Mouse (Mus musculus) embryo, embryonic 11 days (tissue): ENCODE data around the gene Rwdd2b.

Source experiments
- DNase-seq: peaks from one replicate; pipeline ENCODE4 v3.0.0-alpha.2; 2015

Gene Rwdd2b

GRCm38 (mm10) chr16:87405001-87405400, 35.4 kb downstream of the Rwdd2b start:
- DNase-seq = peak; percentile 20

- peak; percentile 81 for DNase-seq
Measured at GRCm38 (mm10) chr16:87393813-87394548, 46.4 kb downstream of the Rwdd2b start.

- DNase-seq = no peak
Measured at GRCm38 (mm10) chr16:87387444-87387977, 52.9 kb downstream of the Rwdd2b start.

- DNase-seq = no peak
Measured at GRCm38 (mm10) chr16:87384366-87384765, 56.0 kb downstream of the Rwdd2b start.
